ENCODE assay signal across 11 mouse cellular contexts in genomic region chr15:38378106-38378505, GRCm38 (mm10).
DNase-seq lines count a peak whose midpoint lies in the region; ATAC-seq lines count a peak whose summit lies in the region.
"Had no signal": no experiment of that assay in that cellular context is flagged by ENCODE, and none has a peak within 500 bp of the region (broad histone marks: within the 10 kb centered on the region; RNA-seq: fewer than 3 reads in every experiment).

No protein-coding gene starts in this region.

- no peaks in the 10 kb centered on the region for H3K27me3 ChIP-seq in embryonic facial prominence, embryonic 14.5 days (replicated peaks; ENCODE audit: control insufficient read depth, insufficient read depth, low read length)
- H3K27me3 ChIP-seq in embryonic facial prominence, embryonic 10.5 days (replicated peaks; ENCODE audit: low read depth, poor library complexity, severe bottlenecking) = no peaks in the 10 kb centered on the region
- H3K27me3 ChIP-seq in forebrain, embryonic 10.5 days (ENCODE audit: poor library complexity, severe bottlenecking) = peaks cover 6% of the 10 kb centered on the region; the same call in 1 of the 2 replicates

- 74% methylated on average over 8 of the region's 8 CpGs for WGBS in embryonic facial prominence, embryonic 14.5 days
- 83% methylated on average over 8 of the region's 8 CpGs for WGBS in embryonic facial prominence, embryonic 10.5 days
- WGBS in forebrain, embryonic 10.5 days = 94% methylated on average over 8 of the region's 8 CpGs

- no peaks in the 10 kb centered on the region for H3K9me3 ChIP-seq in embryonic facial prominence, embryonic 14.5 days (ENCODE audit: control insufficient read depth, low read length)
- H3K9me3 ChIP-seq in embryonic facial prominence, embryonic 10.5 days = no peaks in the 10 kb centered on the region
- no peaks in the 10 kb centered on the region for H3K9me3 ChIP-seq in forebrain, embryonic 10.5 days

- H3K4me2 ChIP-seq in embryonic facial prominence, embryonic 14.5 days (ENCODE audit: low read depth, low read length) = no peak overlapping the region
- H3K4me2 ChIP-seq: hindbrain, embryonic 14.5 days had no signal

- H3K27ac ChIP-seq in embryonic facial prominence, embryonic 14.5 days (replicated peaks; ENCODE audit: low read depth, low read length) = no peak overlapping the region
- H3K27ac ChIP-seq in embryonic facial prominence, embryonic 10.5 days (replicated peaks) = no peak overlapping the region
- no peak overlapping the region for H3K27ac ChIP-seq in forebrain, embryonic 10.5 days
- H3K27ac ChIP-seq: hindbrain, embryonic 14.5 days; liver, embryonic 14.5 days had no signal

- H3K4me1 ChIP-seq in embryonic facial prominence, embryonic 14.5 days (ENCODE audit: control insufficient read depth, insufficient read depth, low read length) = peaks cover 10% of the 10 kb centered on the region; the same call in 1 of the 2 replicates
- peaks cover 8% of the 10 kb centered on the region for H3K4me1 ChIP-seq in embryonic facial prominence, embryonic 10.5 days
- H3K4me1 ChIP-seq in forebrain, embryonic 10.5 days = peaks cover 13% of the 10 kb centered on the region

- no peak overlapping the region for H3K4me3 ChIP-seq in embryonic facial prominence, embryonic 14.5 days (ENCODE audit: low read depth, low read length)
- H3K4me3 ChIP-seq in embryonic facial prominence, embryonic 10.5 days = no peak overlapping the region
- H3K4me3 ChIP-seq in forebrain, embryonic 10.5 days = no peak overlapping the region

- no peaks in the 10 kb centered on the region for H3K36me3 ChIP-seq in embryonic facial prominence, embryonic 14.5 days (ENCODE audit: control insufficient read depth, insufficient read depth, low read length)
- no peaks in the 10 kb centered on the region for H3K36me3 ChIP-seq in embryonic facial prominence, embryonic 10.5 days (replicated peaks)
- H3K36me3 ChIP-seq in forebrain, embryonic 10.5 days (replicated peaks) = no peaks in the 10 kb centered on the region

- peak; percentile 16 for DNase-seq in embryonic facial prominence, embryonic 14.5 days (ENCODE audit: low spot score)
- no peak for DNase-seq in embryonic facial prominence, embryonic 10.5 days (ENCODE audit: low spot score)
- DNase-seq in thymus, postnatal 4 days = peak; percentile 35
- DNase-seq in thymus, postnatal 25 days = no peak
- peak; percentile 50 for DNase-seq in heart, postnatal 4 days
- no peak for DNase-seq in frontal cortex, postnatal 25 days (ENCODE audit: low spot score in 2 of 2)
- DNase-seq in forebrain, embryonic 10.5 days (ENCODE audit: extremely low spot score, low spot score) = no peak

- no peak overlapping the region for H3K9ac ChIP-seq in embryonic facial prominence, embryonic 14.5 days (ENCODE audit: low read depth, low read length)
- H3K9ac ChIP-seq: hindbrain, embryonic 14.5 days; liver, embryonic 14.5 days had no signal

- no peak for ATAC-seq in embryonic facial prominence, embryonic 14.5 days (ENCODE audit: low read depth)
- ATAC-seq in CD4-positive, CD25-positive, alpha-beta regulatory T cell, adult 4 months = no peak
- ATAC-seq: activated CD4-positive, CD25-positive, alpha-beta regulatory T cell, adult 4 months had no signal

Comparison
In these comparisons a context has a peak if more than half of its experiments do, and no peak if none do; other contexts are left out.
1. DNase-seq: peak in embryonic facial prominence, embryonic 14.5 days (single experiment), thymus, postnatal 4 days (single experiment) and heart, postnatal 4 days (single experiment); none in embryonic facial prominence, embryonic 10.5 days (single experiment), thymus, postnatal 25 days (single experiment), frontal cortex, postnatal 25 days (0 of 2) and forebrain, embryonic 10.5 days (single experiment).